Mouse (Mus musculus) lung, adult 2 months (tissue): ENCODE measurements around the gene Tgm3.

Source experiments
- CTCF ChIP-seq: fragments of 200-500 bp; IDR thresholded peaks from 2 replicates; pipeline ENCODE4 v1.5.1; 2011; ENCODE audit warnings: mild to moderate bottlenecking, low read length, control low read depth; ENCODE audit not compliant: insufficient read depth
- POLR2A ChIP-seq: fragments of 200-500 bp; IDR thresholded peaks from 2 replicates; pipeline ENCODE4 v1.6.1; 2011; ENCODE audit warnings: low read depth, mild to moderate bottlenecking, control low read depth, low read length, borderline replicate concordance; ENCODE audit errors: extremely low read depth

DNA sequence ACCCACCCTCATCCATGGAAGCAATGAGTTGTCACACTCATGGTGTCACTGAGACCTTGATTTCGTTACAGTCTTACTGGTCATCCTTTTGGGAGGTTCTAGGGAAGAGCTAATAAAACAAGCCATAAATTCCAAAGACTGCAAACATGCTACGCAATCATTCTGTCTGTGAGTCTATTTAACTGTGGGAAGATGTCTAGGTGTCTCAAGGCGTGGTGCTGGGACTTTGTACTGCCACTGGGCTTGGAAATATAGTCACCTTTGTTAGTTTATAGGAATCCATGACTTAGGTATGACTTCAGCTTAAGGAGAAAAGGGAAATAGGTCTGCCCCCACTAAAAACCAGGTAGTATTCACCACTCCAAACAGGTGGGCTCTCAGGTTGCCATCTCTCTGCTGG lies 17.7 kb upstream of the Tgm3 start:
- TF ChIP-seq CTCF (no peak), POLR2A (no peak)
